ENCODE assay signal across 25 mouse cellular contexts in genomic region chr10:89995621-89996428, GRCm38 (mm10).
DNase-seq lines count a peak whose midpoint lies in the region; ATAC-seq lines count a peak whose summit lies in the region.
"Had no signal": no experiment of that assay in that cellular context is flagged by ENCODE, and none has a peak within 500 bp of the region (broad histone marks: within the 10 kb centered on the region; RNA-seq: fewer than 3 reads in every experiment).

No protein-coding gene starts in this region.

- peak; percentile 60; the same call in 1 of the 2 replicates for ATAC-seq in forebrain, embryonic 15.5 days (replicated peaks)
- no peak for ATAC-seq in forebrain, embryonic 12.5 days (ENCODE audit: low FRiP score)
- no peak for ATAC-seq in midbrain, embryonic 11.5 days (ENCODE audit: low FRiP score)
- no peak for ATAC-seq in midbrain, embryonic 15.5 days (replicated peaks)
- no peak for ATAC-seq in erythroblast, adult 5-6 weeks (replicated peaks; ENCODE audit: low FRiP score, poor library complexity, severe bottlenecking)
- ATAC-seq: activated CD4-positive, CD25-positive, alpha-beta regulatory T cell, adult 4 months; hindbrain, embryonic 16.5 days; inflammation-experienced regulatory T-cells, adult 6 months; intestine, postnatal 0 days; Patski had no signal

- peak overlapping the region; percentile 79 for H3K27ac ChIP-seq in forebrain, embryonic 15.5 days (replicated peaks)
- H3K27ac ChIP-seq in forebrain, embryonic 12.5 days, result no peak overlapping the region
- H3K27ac ChIP-seq in midbrain, embryonic 11.5 days (ENCODE audit: low read depth, low read length), result no peak overlapping the region
- no peak overlapping the region for H3K27ac ChIP-seq in midbrain, embryonic 15.5 days
- H3K27ac ChIP-seq: embryonic facial prominence, embryonic 13.5 days; heart, embryonic 10.5 days; hindbrain, embryonic 12.5 days had no signal

- WGBS in forebrain, embryonic 15.5 days, result 44% methylated on average over 6 of the region's 6 CpGs
- 59% methylated on average over 6 of the region's 6 CpGs for WGBS in forebrain, embryonic 12.5 days
- 67% methylated on average over 6 of the region's 6 CpGs for WGBS in midbrain, embryonic 11.5 days
- WGBS in midbrain, embryonic 15.5 days, result 45% methylated on average over 6 of the region's 6 CpGs

- H3K9ac ChIP-seq in forebrain, embryonic 15.5 days (replicated peaks), result no peak overlapping the region
- H3K9ac ChIP-seq in forebrain, embryonic 12.5 days, result no peak overlapping the region
- no peak overlapping the region for H3K9ac ChIP-seq in midbrain, embryonic 11.5 days (ENCODE audit: low read length)
- H3K9ac ChIP-seq in midbrain, embryonic 15.5 days, result no peak overlapping the region
- H3K9ac ChIP-seq: embryonic facial prominence, embryonic 13.5 days; hindbrain, embryonic 12.5 days had no signal

- H3K4me2 ChIP-seq in forebrain, embryonic 15.5 days (replicated peaks), result no peak overlapping the region
- H3K4me2 ChIP-seq in forebrain, embryonic 12.5 days, result no peak overlapping the region
- H3K4me2 ChIP-seq in midbrain, embryonic 11.5 days, result no peak overlapping the region
- no peak overlapping the region for H3K4me2 ChIP-seq in midbrain, embryonic 15.5 days
- H3K4me2 ChIP-seq: embryonic facial prominence, embryonic 13.5 days; hindbrain, embryonic 12.5 days had no signal

- no peak overlapping the region for H3K4me3 ChIP-seq in forebrain, embryonic 15.5 days
- H3K4me3 ChIP-seq in forebrain, embryonic 12.5 days (replicated peaks), result no peak overlapping the region
- H3K4me3 ChIP-seq in midbrain, embryonic 11.5 days (ENCODE audit: low read depth, low read length), result no peak overlapping the region
- no peak overlapping the region for H3K4me3 ChIP-seq in midbrain, embryonic 15.5 days
- H3K4me3 ChIP-seq: embryonic facial prominence, embryonic 13.5 days; heart, embryonic 10.5 days; hindbrain, embryonic 12.5 days had no signal

- peak; percentile 86 for DNase-seq in midbrain, embryonic 11.5 days (ENCODE audit: low spot score, missing footprints)
- peak; percentile 50 for DNase-seq in brain, adult 2 months (ENCODE audit: low read depth, low spot score)
- peak; percentile 60 for DNase-seq in brain, embryonic 18.5 days (ENCODE audit: low read depth, low spot score)
- DNase-seq in heart, adult 18-20 months, result no peak
- DNase-seq: adrenal gland, postnatal 14 days; cerebellum, adult 11 months; cerebellum, adult 8-10 months; cerebellum, postnatal 14 days; gastrocnemius, postnatal 36 days; heart, adult 11 months; heart, postnatal 10 days; heart, postnatal 4 days had no signal

- H3K27me3 ChIP-seq in forebrain, embryonic 15.5 days, result no peaks in the 10 kb centered on the region
- no peaks in the 10 kb centered on the region for H3K27me3 ChIP-seq in forebrain, embryonic 12.5 days
- no peaks in the 10 kb centered on the region for H3K27me3 ChIP-seq in midbrain, embryonic 11.5 days (ENCODE audit: control insufficient read depth, insufficient read depth, low read length)
- no peaks in the 10 kb centered on the region for H3K27me3 ChIP-seq in midbrain, embryonic 15.5 days (replicated peaks)
- H3K27me3 ChIP-seq: CH12.LX; embryonic facial prominence, embryonic 13.5 days; hindbrain, embryonic 12.5 days had no signal

- no peaks in the 10 kb centered on the region for H3K9me3 ChIP-seq in forebrain, embryonic 15.5 days
- no peaks in the 10 kb centered on the region for H3K9me3 ChIP-seq in forebrain, embryonic 12.5 days
- H3K9me3 ChIP-seq in midbrain, embryonic 11.5 days (ENCODE audit: control insufficient read depth, low read length), result no peaks in the 10 kb centered on the region
- H3K9me3 ChIP-seq in midbrain, embryonic 15.5 days, result no peaks in the 10 kb centered on the region
- H3K9me3 ChIP-seq: embryonic facial prominence, embryonic 13.5 days; heart, embryonic 10.5 days; hindbrain, embryonic 12.5 days had no signal

- no peaks in the 10 kb centered on the region for H3K36me3 ChIP-seq in forebrain, embryonic 15.5 days
- no peaks in the 10 kb centered on the region for H3K36me3 ChIP-seq in forebrain, embryonic 12.5 days (replicated peaks)
- no peaks in the 10 kb centered on the region for H3K36me3 ChIP-seq in midbrain, embryonic 11.5 days (ENCODE audit: control insufficient read depth, insufficient read depth, low read length)
- H3K36me3 ChIP-seq in midbrain, embryonic 15.5 days (replicated peaks), result no peaks in the 10 kb centered on the region
- H3K36me3 ChIP-seq: embryonic facial prominence, embryonic 13.5 days; heart, embryonic 10.5 days; hindbrain, embryonic 12.5 days had no signal

- peaks cover 14% of the 10 kb centered on the region for H3K4me1 ChIP-seq in forebrain, embryonic 15.5 days
- no peaks in the 10 kb centered on the region for H3K4me1 ChIP-seq in forebrain, embryonic 12.5 days
- H3K4me1 ChIP-seq in midbrain, embryonic 11.5 days (ENCODE audit: control insufficient read depth, insufficient read depth, low read length), result 0 out of 2 replicates have a peak, but pooled peaks cover 2% of the 10 kb centered on the region
- H3K4me1 ChIP-seq in midbrain, embryonic 15.5 days, result peaks cover 3% of the 10 kb centered on the region; the same call in 1 of the 2 replicates
- H3K4me1 ChIP-seq: embryonic facial prominence, embryonic 13.5 days; heart, embryonic 10.5 days; hindbrain, embryonic 12.5 days had no signal

Comparison
In these comparisons a context has a peak if more than half of its experiments do, and no peak if none do; other contexts are left out.
1. DNase-seq: peak in midbrain, embryonic 11.5 days (single experiment), brain, adult 2 months (single experiment) and brain, embryonic 18.5 days (single experiment); none in heart, adult 18-20 months (0 of 2).